Mouse (Mus musculus) layer of hippocampus, postnatal 25 days (tissue): ENCODE data around the gene Tex36. TPM values are rescaled to one million over a fixed set of nuclear protein-coding genes. Genes with fewer than 3 reads are reported as not detected.

Experiments used
- total RNA-seq, 2 experiments: library from RNA; stranded (reverse); gene quantifications; 2 replicates each; pipeline ENCODE4 v1.2.3; 2021

The Tex36 gene
- total RNA-seq, 2 experiments from 2014 or later = not detected

Other genes starting within 250 kb of the Tex36 start
- 10 to 100 TPM; 23.9 to 29.1 TPM for gene Edrf1, start 35.4 kb upstream of the Tex36 start, total RNA-seq
- gene Mmp21, start 77.9 kb upstream of the Tex36 start, total RNA-seq = under 1 TPM in 1 of 2 experiments, not detected in 1; 0.38 TPM
- gene Bccip, start 107.2 kb upstream of the Tex36 start, total RNA-seq = 10 to 100 TPM; 58.0 to 60.2 TPM
- 10 to 100 TPM; 17.8 to 18.1 TPM for gene Uros, start 107.9 kb upstream of the Tex36 start, total RNA-seq
- gene Fank1, start 174.7 kb upstream of the Tex36 start, total RNA-seq = 1 to 10 TPM; 2.4 to 2.7 TPM
- 10 to 100 TPM; 39.5 to 44.2 TPM for gene Dhx32, start 180.6 kb upstream of the Tex36 start, total RNA-seq